Mouse (Mus musculus) left cerebral cortex, adult 8-10 months (tissue): ENCODE data around the gene Tubb2a. TPM values are rescaled to one million over a fixed set of nuclear protein-coding genes. Genes with fewer than 3 reads are reported as not detected.
A peak's percentile ranks its signal among the peaks of the same experiment; 100 is the strongest.

Source experiments
- DNase-seq, 2 experiments: peaks; one replicate each; pipeline ENCODE4 v3.0.0; 2022; ENCODE audit warnings: low spot score in 2 of 2
- total RNA-seq, 4 experiments: library from RNA; stranded (reverse); gene quantifications; 2 replicates each; pipeline ENCODE4 v1.2.4; 2022

Gene Tubb2a
- total RNA-seq, 4 experiments from 2014 or later = 633 to 733 (median 691) TPM

DNA sequence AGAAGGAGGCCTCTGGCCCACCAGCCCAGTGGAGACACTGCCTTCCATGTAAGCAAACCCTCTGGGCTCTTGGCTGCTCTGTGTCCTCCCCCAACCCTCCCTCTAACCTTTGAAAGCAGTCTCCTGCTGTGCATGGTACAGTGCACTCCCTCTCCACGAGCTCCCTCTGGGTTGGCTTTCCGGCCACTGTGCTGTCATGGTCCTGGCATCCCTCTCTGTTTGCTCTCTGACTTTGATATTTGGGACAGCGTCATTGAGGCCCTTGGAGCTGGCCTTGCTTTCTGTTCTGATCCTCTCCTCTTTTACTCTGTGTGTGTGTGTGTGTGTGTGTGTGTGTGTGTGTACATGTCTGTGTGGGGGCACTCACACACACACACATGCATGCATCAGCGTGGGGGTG is 23.4 kb downstream of the Tubb2a start:
- no peak for DNase-seq

DNA sequence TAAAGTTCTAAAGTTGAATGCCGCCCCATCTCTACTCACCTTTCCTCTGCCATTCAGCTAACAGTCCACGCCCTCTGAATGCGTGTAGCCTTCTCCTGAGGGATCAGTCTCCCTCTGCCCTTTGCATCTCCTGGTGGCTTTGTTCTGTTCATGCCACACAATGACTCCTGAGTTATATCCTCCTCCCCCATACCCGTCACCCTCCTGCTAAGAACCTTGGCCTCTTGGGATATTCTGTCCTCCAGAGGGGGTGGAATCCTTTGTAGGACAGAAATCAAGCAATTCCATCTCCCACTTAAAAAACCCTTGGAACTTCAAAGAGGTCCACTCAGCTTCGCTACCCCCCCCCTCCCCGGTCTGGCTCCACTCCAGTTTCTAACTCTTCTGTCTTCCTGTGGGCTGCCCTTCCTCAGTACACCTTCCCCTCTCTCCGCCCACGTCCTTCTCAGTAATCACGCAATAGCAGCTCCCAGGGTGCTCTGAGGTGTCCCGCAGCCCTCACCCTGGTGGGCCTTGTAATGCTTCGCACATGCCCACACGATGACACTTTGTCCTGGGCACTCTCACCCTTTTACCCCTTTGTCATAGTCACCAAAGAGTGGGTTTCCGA is 24.0 kb downstream of the Tubb2a start:
- DNase-seq = no peak

DNA sequence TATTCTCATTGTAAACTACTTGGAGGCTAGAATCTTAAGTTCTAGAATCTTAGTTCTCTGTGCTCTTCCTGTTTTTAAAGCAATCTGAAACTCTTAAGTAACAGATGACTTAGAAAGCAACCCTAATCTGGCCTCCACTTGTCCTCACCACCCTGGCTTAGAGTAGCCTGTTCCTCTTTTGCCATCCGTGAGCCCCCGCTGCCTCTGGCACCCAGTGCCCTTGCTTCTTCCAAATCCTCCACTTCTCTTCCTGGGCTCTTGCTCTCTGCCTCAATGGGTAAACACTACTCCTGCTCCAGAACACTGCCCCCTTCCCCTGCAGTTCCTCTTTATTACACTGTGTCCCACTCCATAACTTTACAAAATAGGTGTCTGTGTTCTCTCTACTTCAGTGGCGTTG is 26.1 kb downstream of the Tubb2a start:
- no peak for DNase-seq

DNA sequence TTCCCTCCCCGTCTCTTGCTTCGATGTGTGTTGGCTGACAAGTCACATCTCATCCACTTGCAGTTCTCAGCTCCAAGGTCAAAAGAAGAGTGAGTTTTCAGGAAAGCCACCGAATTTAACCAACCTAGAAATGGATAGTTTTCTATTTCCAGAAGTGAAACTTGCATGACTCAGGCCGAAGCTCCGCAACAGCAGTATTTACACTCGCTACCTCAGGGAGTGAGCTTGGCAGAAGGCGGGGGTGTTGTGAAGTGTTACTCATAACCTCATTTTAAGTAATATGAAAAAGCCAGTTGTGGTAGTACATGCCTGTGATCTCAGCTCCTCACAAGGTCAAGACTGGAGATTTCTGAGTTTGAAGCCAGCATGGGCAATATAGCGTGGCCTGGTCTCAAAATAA is 27.3 kb downstream of the Tubb2a start:
- peak in 1 of 2 experiments; percentile 77 for DNase-seq

DNA sequence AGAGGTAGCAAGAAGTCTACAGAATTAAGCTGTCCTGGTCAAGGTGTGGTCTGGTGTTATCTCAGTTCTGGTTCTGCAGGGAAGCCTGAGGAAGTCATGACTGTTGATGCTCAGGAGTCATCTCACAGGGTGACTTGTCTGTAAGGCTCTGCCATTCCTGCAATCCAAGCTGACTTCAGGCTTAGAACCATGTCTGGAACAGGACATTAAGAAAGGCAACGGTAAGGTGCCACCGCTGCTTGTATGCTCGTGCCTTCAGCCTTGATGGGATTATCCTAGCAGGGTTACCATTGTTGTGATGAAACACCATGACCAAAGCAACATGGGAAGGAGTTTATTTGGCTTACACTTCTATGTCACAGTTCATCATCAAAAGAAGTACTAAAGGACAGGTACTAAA is 30.3 kb downstream of the Tubb2a start:
- no peak for DNase-seq

DNA sequence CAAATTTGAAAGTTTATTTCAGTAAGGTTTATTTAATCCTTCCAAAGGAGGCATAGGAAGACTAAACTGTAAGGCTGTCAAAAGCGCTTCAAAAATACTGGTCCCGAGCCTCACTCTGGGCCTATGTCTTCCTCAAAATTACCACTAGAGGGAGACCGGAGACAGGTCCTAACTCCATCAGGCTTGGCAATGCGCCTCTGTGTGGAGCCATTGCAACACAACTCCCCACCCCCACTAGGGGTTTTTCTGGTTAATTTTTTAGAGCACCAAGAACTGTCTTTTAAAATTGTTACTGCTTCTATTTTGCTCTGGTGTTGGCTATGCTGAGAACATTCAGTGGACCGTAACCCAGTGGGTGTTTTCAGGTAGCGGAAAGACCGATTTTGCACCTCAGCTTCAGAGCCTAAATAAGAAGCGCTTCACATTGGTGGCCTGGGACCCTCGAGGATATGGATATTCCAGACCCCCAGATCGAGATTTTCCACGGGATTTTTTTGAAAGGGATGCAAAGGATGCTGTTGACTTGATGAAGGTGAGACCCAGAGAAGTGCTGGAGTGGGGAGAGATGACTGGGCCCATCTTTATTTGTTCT is 31.3 kb downstream of the Tubb2a start:
- DNase-seq = peak; percentile 42 to 71

DNA sequence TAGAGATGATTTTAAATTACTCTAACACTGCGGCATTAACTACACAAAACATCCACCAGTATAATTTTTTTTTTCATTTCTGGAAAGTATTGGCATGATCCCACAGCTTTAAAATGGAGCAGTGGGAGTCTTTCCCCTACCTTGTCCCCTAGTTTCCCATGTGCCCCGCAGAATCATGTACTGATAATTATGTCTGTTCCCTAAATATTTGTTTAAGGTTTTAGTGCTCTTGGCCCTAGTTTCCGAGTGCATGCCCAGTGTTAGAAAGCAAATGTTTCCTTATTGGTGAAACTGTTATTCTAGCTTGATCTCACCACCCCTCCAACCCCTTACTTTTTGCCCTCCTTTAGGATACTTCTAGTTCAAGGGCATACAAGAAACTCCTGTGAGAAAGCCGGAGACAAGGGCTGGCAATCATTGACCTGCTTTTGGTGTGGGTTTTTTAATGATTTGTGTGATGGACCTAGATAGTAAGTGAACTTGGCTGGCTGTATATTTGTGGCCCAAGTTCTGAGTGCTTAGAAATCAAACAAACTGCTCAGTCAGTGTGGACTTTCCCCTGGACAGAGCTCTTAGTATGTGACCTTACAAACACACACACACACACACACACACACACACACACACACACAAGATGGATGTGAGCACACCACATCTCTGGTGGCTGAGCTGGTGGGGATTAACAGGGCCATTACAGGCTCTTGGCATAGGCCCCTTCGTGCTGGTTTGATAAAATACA is 32.1 kb downstream of the Tubb2a start:
- DNase-seq = no peak

DNA sequence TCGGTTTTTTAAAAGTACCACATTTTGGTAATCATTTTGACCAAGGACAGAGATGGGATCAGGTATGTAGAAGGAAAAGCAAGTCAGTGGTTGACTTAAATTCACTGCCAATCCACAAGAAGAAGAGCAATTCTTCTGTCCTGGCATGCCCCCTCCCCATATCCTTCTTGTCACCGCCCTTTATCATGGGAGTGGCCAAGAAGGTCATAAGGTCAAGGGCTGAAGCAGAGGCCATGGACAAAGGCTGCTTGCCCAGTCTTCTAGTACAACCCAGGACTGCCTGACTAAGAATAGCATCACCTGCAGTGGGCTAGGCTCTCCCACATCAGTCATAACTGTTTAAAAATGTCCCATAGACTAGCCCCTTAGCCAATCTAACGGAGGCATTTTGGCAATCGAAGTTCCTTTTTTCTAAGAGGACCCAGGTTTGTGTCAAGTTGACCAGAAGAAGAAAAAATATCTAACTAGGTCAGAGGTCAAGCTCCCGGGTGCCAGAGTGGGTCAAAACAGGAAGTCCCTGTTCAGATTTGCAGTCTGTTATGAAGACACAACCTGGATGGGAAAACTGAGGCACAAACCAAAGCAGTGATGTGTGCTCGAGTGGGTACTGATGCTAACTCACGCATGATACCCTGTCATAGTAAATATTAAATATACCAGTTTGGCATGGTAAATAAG is 34.0 kb downstream of the Tubb2a start:
- DNase-seq = no peak

DNA sequence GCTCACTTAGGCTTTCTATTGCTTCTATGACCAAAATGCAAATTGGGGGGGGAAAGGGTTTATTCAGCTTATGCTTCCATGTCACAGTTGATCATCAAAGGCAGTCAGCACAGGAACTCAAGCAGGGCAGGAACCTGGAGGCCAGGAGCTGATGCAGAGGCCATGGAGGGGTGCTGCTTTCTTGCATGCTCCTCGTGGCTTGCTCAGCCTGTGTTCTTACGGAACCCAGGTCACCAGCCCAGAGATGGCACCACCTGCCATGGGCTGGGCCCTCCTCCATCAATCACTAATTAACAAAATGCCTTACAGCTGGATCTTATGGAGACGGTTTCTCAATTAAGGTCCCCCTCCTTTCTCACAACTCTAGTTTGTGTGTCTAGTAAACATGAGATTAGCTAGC is 37.7 kb downstream of the Tubb2a start:
- no peak for DNase-seq

DNA sequence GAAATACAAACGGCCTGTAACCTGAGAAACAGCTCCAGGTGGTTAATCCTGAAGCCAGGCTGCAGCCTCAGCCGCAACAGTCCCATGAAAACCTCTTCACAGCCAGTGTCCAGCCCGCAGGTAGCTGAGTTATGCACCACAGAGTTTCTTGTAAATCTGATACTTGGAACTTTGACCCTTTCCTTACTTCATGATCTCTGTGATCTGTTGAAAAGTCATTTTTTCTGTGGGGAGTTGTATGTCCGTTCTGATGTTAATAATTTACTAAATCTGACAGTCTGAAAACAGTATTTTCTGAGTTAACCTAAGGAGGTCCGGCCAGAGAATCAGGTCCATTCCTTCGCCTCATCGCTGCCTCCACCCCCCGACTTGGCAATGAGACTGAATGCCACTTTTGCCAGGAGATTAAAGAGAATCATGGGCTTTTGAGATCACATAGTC is 38.9 kb downstream of the Tubb2a start:
- no peak for DNase-seq

DNA sequence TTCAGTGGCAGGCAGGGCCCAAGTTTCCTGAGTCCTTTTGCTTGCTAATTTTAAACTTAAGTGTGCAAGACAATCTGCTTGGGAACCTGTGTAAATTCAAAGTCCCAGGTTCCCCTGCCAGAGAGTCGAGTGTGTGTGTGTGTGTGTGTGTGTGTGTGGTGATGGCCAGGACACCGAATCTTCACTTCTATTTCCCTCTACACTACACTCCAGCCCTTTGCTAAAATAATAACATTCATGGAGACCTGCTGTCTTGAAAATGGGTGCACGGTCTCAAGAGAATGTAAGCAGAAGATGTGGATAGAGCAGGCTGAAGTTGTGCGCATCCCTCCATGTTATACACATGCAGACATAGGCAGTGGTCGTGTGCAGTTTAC is 39.8 kb downstream of the Tubb2a start:
- no peak for DNase-seq

DNA sequence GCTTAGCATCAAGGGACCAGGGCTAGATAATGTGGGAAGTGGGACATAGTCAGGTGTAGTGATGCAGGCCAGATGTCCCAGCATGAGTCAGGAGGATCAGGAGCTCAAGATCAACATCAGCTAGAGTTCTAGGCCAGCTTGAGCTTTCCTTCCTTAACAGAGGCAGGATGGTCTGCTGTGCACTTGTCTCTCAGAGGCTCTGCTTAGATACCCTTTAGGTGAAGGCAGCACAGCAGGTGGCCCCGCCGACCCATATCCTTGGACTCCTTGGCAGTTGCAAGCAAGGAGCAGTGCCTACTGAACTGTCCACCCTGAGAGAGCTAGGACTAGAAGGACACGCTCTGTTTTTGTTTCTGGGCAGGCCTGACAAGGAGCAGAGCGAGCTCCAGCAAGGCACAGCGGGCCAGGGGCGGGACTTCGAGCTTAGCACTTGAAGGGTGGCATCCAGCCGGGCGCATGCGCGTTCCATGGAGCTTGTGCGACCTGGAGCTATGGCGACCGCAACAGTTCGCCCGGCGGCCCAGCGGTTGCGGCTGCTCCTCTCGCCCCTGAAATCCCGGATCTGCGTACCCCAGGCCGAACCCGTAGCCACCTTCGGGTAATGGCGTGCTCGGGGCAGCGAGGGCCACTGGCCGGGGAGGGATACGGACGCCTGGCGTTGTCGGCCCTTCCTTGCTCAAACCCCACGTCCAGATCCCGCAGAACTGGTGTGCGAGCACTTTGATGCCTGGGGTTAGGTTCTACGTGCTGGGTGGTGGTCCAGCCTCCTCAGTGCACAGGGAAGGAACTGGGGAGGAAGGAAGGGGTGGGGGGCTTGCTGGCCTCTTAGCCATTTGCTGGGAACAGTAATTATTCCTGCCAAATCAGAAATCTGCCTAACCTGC is 40.4 kb downstream of the Tubb2a start, which contains the start of gene Bphl:
Gene Bphl (plus strand): TSS at position 426 of the 884 bp plus-strand sequence.
- peak; percentile 84 to 92 for DNase-seq

DNA sequence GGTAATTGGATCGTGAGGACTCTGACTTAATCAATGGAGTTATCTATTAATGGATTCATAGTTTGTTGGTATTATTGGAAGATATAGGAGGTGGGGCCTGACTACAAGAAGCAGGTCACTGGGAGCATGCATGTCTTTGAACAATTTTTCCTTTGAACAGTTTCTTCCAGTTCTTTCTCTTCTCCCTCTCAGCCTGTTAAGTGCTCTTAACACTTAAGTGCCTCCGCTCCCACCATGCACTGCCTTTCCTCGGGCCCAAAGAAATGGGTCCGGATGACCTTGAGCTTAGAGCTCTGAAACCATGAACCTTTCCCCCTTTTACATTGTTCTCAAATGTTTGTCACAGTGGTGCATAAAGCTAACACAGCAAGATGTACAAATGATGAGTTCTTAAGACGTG is 41.1 kb downstream of the Tubb2a start:
- no peak for DNase-seq

DNA sequence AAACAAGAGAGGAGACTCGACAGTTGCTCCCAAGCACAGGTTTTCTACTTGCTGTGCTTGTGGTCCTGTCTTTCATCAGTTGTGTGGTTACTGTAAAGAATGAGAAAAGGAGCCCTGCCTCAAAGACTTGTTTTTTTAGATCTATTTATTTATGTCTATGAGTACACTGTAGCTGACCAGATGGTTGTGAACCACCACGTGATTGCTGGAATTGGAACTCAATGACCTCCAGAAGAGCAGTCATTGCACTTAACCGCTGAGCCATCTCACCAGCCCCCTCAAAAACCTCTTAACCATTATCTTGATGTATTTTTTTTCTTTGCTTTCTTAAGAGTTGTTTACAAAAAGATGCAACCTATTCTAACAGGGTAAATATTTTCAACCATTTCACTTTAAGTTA is 42.4 kb downstream of the Tubb2a start:
- DNase-seq = no peak

DNA sequence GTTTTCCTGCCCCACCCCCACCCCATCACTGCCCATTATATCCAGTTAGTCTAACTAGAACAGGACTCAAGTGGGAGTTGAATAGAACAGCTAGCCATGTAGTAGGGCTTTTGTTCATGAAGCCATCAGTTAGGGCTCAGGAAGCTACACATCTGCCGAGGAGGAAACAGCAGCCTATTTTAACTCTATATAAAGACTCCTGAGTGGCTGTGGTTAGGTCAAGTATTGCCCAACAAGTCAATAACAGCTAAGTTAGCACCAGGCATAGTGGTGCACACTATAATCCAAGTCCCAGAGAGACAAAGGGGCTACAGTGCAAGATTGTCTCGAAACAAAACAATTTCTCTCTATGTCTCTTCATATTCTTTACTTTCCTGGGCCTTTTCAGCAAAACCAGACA is 45.8 kb downstream of the Tubb2a start:
- DNase-seq = no peak

Other genes starting within 250 kb of the Tubb2a start
- not detected for gene Serpinb6e, start 234.6 kb downstream of the Tubb2a start, total RNA-seq
- gene Serpinb6c, start 172.3 kb downstream of the Tubb2a start, total RNA-seq = 1 to 10 TPM in 1 of 4 experiments, under 1 TPM in 3; 0.39 to 1.7 (median 0.77) TPM
- 1 to 10 TPM; 5.7 to 9.0 (median 7.8) TPM for gene Nqo2, start 113.3 kb downstream of the Tubb2a start, total RNA-seq
- 1 to 10 TPM; 6.1 to 6.9 (median 6.5) TPM for gene Ripk1, start 75.6 kb downstream of the Tubb2a start, total RNA-seq
- gene Serpinb6a, start 75.2 kb downstream of the Tubb2a start, total RNA-seq = 10 to 100 TPM; 36.0 to 44.5 (median 39.3) TPM
- gene Bphl, start 40.4 kb downstream of the Tubb2a start, total RNA-seq = 10 to 100 TPM; 41.4 to 49.8 (median 45.9) TPM
- gene Tubb2b, start 52.5 kb upstream of the Tubb2a start, total RNA-seq = 100 to 1,000 TPM; 158 to 170 (median 167) TPM
- gene Psmg4, start 85.0 kb upstream of the Tubb2a start, total RNA-seq = 10 to 100 TPM; 22.1 to 27.2 (median 25.6) TPM